Mouse (Mus musculus) forebrain, embryonic 15.5 days (tissue): ENCODE measurements around the gene Pfkm. TPM values are rescaled to one million over a fixed set of nuclear protein-coding genes. Genes with fewer than 3 reads are reported as not detected.

Experiments
- polyA plus RNA-seq: library from polyadenylated mRNA; unstranded; fragments of >200 nt; fragmentation: Nextera tagmentation; extraction: Ambion mirVana; gene quantifications from 2 replicates; pipeline ENCODE4 v1.2.1, GENCODE M21; 2015

The Pfkm gene
- polyA plus RNA-seq, 1 experiment from 2014 or later, result 84.4 TPM

Other genes starting within 250 kb of the Pfkm start
- gene Hdac7, start 248.1 kb upstream of the Pfkm start, polyA plus RNA-seq, result 25.9 and 26.6 TPM in 2 replicates
- gene Vdr, start 182.0 kb upstream of the Pfkm start, polyA plus RNA-seq, result 0.08 and 0.09 TPM in 2 replicates
- 60.8 and 66.2 TPM in 2 replicates for gene Tmem106c, start 128.4 kb upstream of the Pfkm start, polyA plus RNA-seq
- gene Col2a1, start 87.9 kb upstream of the Pfkm start, polyA plus RNA-seq, result 25.6 and 25.8 TPM in 2 replicates
- gene Senp1, start 1.2 kb downstream of the Pfkm start, polyA plus RNA-seq, result 25.4 and 26.2 TPM in 2 replicates
- gene Asb8, start 73.0 kb downstream of the Pfkm start, polyA plus RNA-seq, result 45.0 and 45.1 TPM in 2 replicates
- 31.2 and 39.1 TPM in 2 replicates for gene Ccdc184, start 74.6 kb downstream of the Pfkm start, polyA plus RNA-seq
- not detected in 2 replicates for gene Olfr288, start 103.0 kb downstream of the Pfkm start, polyA plus RNA-seq
- gene Gm44579, start 128.4 kb downstream of the Pfkm start, polyA plus RNA-seq, result not detected in 2 replicates
- not detected in 2 replicates for gene Olfr287, start 128.5 kb downstream of the Pfkm start, polyA plus RNA-seq
- not detected in 2 replicates for gene Olfr286, start 141.9 kb downstream of the Pfkm start, polyA plus RNA-seq
- not detected in 2 replicates for gene H1fnt, start 164.7 kb downstream of the Pfkm start, polyA plus RNA-seq
- 3.3 and 4.2 TPM in 2 replicates for gene Zfp641, start 203.6 kb downstream of the Pfkm start, polyA plus RNA-seq
- not detected in 2 replicates for gene Olfr285, start 224.8 kb downstream of the Pfkm start, polyA plus RNA-seq
- gene Olfr284, start 248.4 kb downstream of the Pfkm start, polyA plus RNA-seq, result not detected in 2 replicates